Mouse (Mus musculus): ENCODE data around the gene Nxf7.
"Not testable (repeated sequence)": the region's sequence is repeated elsewhere in the genome, so short reads cannot be mapped to it uniquely, and the experiment has no call there.

The Nxf7 gene

DNA sequence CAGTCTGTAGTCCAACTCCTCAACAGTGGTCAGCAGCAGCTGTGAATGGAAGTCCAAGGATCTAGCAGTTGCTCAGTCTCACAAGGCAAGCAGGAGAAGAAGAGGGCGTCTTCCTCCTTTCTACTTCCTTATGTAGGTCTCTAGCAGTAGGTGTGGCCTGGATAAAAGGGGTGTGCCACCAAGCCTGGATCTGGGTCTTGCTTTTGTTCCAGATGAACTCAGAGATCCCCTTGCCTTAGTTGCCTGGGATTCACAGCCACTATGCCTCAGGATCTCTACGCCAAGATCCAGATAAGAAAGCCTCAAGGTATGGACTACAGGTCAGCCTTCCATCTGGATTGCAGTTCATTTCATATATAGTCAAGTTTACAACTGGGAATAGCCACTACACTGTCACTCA is at the start of gene Nxf7:
TSS of gene Nxf7 (minus strand) at position 101 of the 400 bp plus-strand sequence.
- no peak for DNase-seq

DNA sequence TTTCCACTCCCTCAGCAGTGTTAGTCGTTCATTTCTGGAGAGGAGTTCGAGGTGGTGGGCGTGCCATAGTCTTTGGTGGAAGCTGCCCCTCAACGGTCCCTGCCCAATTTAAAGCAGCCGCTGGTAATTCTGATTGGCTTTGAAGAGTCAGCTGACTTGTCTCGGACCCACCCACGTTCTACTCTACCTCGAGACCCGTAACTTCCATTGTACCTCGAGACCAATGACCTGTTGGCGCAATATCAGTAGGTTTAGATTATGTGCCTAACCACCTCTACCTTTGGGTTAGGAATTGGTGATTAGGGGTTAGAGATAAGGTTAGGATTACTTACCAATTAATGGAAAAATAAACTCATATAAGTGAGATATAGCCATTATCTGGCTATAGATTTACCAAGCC is 29.0 kb upstream of the Nxf7 start, which contains the start of gene Prame:
TSS of gene Prame (minus strand) at position 101 of the 400 bp plus-strand sequence.
- DNase-seq: no peak

DNA sequence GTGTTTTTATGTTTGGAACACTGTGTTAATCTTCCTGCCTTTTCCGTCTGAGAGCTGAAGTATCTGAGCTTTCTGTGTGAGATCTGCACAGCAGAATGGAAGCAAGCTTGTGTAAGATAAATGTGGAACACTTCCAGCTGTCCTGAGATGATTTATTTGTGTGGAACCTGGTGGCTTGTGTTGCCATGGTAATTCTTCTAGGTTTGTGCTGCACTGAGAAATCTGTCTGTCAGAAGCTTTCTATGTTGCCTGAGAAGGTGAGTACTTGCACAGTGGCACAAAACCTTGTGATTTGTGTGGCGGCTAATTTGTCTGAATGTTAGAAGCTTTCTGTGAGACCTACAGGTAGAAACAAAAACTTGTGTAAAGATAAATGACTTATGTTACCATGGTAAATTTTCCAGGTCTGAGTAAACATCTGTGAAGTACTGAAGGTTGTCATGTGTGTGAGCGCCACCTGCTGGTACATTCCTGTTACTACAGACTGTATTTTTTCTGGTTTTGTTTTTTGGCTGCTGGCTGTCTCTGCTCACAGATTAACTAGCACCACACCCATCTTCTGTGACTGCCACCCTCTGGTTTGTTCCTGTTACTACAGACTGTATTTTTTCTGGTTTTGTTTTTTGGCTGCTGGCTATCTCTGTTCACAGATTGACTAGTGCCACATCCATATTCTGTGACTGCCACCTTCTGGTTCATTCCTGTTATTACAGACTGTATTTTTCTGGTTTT is 2.9 kb upstream of the Nxf7 start:
- DNase-seq: peak in 1 of 2 experiments; percentile 6

DNA sequence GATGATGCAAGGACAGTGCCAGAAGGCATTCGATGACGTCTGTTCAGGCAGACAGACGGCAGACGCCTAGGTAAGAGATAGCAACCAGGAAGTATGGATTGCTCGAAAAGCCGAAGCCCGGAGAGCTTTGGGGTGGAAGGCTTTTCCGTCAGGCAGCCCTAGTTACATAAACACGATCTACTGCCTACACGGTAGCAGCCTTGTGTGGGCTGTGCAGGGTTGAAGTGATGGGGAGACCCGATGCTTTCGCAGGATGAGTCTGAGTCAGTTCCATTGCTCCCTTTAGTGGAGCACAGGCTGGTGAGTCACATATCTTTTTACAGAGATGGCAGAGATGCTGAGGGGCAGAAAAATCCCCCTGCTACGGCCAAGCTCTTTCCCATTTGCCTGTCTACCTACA is 481 bp downstream of the Nxf7 start:
- DNase-seq: no peak

DNA sequence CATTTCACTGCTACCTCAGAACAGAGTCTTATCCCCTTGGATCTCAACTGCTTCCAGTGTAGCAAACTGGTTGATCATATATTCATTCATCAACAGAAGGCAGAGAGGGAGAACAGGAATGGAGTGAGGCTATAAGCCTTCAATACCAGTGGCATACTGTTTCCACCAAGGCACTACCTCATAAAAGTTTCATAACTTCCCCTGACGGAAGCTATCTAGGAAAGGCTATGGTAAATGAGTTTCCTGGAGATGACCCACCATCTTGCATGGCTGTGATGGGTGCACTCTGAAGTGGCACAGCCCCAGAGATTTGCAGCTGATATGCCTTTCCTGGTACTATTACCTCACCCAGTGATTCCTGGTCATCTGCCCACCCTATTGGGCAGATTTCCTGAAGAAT is 22.2 kb downstream of the Nxf7 start:
- DNase-seq: no peak

DNA sequence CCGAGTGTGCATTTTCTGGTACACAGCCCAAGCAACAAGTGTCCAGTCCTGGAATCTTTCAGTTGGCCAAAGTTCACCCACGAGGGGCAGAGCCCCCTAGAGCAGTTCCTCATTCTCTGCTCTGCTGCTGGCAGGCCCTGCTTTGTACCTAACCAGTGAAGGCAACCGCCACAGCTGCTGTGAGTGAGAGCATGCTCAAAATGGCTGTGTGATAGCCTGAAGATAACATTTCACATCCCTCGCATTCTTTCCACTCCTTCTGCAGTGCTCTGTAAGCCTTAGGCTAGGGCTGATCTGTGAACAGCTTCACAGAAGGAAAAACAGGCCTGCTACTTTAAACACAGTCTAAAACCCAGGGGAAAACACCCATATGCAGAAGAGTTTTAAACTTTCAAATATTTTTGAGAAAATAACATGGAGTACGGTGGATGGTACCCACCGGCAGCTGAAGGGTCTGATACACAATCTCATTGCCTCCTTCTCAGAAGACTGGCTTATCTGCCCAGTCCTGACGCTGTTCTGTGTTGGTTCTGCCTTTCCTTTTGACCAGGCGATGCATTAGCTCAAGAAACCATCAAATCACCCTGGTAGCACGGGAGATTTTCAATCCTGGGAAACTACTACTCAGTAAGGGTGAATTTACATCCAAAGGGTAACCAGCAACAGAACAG is 23.5 kb downstream of the Nxf7 start:
- DNase-seq: not testable (repeated sequence)

DNA sequence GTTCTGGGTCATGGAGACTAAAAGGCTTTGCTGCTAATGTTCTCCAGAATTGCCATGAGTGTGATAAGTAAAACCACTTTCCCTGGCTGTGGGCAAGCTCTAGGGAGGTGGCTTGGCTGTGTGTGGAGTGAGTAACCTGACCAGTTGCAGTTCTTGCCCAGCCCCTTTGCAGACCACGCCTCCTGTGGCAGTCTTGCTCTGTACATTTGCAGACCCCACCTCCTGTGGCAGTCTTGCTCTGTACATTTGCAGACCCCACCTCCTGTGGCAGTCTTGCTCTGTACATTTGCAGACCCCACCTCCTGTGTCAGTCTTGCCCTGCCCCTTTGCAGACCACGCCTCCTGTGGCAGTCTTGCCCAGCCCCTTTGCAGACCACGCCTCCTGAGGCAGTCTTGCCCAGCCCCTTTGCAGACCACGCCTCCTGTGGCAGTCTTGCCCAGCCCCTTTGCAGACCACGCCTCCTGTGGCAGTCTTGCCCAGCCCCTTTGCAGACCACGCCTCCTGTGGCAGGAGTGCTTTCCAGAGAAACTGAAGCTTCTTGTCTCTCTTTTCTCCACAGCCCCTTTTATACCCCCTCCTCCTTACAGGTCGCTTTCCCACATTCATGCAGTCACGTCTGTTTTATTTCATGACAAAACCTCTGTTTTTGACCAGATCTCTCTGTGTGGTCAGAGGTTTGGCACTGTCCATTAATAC is 24.2 kb downstream of the Nxf7 start:
- not testable (repeated sequence) for DNase-seq

DNA sequence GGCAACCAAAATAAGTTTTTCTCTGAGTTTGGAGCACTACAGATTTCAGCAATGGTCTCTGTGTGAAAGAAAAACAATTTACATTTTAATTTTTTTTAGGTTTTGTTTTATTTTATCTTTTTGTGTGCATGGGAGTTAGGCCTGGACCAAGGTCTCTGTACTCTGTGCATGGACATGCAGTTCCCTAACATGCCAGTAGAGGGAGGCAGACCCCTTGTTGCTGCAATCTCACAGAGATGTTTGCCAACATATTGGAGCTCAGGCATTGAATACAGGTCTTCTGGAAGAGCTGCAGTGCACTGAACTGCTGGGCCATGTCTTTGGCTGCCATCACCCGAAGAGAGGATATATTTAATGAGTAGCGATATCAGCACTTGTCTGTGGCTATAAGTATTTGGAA is 29.1 kb downstream of the Nxf7 start:
- DNase-seq: peak in 1 of 2 experiments; percentile 3

DNA sequence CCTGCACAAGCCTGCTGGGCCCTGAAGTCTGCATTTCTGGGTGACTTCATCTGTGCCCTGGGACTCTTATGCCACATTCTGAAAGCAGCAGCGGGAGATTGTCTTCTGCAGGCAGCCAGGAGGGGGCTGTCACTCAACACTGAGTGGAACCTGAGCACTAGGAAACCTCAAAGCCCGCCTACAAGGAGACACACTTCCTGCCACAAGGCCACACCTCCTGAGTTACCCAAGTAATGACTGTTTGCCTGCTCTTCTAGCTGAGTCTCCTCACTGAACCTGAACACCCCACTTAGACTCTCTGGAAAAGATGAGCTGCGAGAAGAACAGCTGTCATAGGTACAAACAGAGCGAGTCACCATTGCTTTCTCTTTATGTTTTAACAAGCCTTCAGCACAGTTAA is 33.6 kb downstream of the Nxf7 start:
- peak; percentile 16 to 34 for DNase-seq

DNA sequence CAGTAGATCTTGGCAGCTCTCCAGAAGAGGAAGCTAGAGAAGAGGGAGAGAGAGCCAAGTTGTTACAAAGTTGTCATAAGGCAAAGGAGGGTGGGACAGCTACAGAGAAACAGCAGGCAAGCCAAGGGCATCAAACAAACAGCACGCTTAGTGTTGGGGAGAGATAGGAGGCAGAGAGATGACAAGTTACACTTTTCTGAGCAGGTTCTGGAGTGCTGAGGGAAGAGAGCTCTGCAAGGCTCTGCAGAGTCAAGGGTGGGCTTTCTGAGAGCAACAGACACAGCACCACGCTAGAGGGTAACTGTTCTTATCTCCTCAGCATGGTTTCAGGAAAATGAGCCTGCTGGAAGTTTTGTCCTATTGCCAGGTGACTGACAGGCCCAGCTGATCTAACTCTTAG is 35.7 kb downstream of the Nxf7 start:
- DNase-seq: no peak

DNA sequence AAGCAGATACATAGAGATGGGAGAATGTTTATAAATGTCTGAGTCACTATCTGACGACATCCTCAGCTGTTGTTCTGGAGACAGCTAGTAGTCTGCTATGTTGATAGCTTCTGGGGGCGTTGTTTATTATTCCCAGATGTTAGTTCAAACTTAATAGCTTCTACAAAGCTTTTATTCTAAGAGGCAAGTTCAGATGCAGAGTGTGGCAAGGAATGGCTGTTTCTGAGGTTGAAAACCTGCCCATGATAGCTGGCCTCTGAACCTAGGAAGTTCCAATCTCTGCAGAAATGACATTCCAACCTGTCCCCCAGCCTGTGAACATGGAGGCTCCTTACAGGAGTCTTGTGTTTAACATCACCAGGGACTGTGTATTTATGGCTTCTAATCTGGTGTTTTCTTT is 36.9 kb downstream of the Nxf7 start:
- DNase-seq: not testable (repeated sequence)

DNA sequence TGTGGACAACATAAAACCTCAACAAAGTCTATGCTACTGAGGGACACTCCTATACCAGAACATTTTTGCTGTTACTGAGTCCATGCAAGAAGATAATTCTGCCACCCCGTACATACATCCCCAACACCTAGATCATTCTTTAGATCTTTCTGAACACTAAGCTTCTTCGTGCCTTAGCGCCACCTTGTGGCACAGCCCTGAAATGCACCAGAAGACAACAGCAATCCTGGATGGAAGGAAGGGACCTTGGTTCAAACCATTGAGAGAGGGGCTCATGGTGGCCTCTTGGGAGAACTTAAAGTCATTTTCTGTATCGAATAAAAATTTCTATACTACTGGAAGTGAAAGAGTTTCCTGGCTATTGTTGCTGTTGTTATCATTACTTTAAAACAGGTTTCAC is 37.6 kb downstream of the Nxf7 start:
- DNase-seq: peak in 1 of 2 experiments; percentile 17

DNA sequence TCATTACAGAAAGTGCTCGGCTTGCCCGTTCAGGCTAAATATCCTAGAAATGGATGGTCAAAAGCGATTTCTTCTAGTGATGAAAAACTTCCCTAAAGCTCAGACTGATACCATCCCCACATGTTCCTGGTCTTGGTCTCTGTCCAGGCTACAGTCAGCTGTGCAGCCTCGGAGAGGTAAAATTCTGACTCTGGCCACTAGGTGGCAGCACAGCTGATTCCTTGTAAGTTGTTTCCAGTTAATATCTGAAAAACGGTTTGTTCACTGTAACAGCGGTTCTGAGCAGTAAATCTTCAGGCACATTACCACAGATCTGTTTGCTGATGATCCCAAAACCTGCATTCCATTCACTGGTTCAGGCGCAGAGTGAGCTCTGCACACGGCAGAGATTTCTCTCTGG is 38.9 kb downstream of the Nxf7 start:
- not testable (repeated sequence) for DNase-seq
